Mouse (Mus musculus) CD4-positive naive resting alpha-beta T cell, adult 57 days (primary cell): ENCODE data around the gene Zmym1. TPM values are rescaled to one million over a fixed set of nuclear protein-coding genes. Genes with fewer than 3 reads are reported as not detected.

Experiments
- total RNA-seq: library from RNA; stranded (reverse); gene quantifications from one replicate; pipeline ENCODE4 v1.2.4, GENCODE M21; 2023

Zmym1 gene
- 28.8 TPM for total RNA-seq

DNA sequence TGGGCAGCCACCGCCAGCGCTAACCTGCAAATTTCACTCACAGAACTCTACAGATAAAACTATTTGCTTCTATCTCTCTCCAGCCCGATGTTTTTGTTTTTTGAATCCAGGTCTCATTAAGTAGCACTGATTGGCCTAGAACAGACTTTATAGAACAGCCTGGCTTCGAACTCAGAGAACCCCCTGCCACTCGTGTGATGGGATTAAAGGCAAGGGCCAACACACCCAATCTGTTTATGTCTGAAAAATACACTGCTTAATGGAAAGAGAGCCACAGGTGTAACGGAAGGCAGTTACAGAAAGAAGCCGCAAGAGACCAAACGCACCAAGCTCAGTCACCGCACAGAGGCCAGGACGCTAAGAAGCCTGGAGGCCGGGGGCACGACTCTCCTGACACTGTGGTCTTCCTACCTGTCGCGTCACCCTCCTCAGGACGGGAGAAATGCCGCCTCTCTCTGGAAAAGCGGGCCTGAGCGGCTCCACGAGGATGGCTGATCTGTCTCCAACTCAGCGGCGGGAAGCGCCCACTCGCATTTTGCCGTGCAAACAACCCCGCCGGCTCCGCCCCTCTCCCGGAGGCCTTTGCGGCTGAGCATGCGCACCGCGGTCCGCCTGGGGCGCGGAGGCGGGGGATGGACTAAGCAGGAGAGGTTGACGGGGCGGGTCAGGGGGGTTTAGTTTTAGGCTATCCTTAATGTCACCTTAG is at the start of gene Zmym1:
TSS of gene Zmym1 (minus strand) at position 568 of the 706 bp plus-strand sequence.

DNA sequence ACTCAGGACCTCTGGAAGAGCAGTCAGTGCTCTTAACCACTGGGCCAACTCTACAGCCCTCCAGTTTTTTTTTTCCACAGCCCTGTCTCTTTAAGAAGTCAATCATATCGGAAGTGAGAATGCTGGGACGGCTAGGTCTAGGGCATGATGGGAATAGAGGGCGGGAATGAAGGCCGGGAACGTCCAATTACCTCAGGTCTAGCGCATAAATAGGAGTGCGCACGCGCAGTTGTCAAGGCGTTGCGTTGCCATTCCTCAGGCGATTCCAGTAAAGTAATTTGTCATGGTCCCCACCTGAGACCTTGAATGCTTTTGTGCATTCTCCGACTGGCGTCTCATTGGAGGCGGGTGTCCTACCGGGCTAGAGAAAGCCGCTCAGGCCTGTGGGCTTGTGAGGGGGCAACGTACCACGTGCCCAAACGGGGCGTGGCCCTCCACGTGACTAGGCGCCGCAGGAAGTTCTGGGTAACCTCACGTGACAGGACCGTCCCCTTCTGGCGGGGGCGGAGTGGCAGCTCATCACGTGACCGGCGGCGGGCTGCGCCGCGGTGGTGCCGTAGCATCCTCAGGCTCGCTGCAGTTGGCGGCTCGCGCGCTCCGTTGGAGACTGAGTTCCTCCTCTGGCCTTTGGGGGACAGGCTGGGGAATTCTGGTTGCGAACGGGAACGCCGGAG is 16.1 kb upstream of the Zmym1 start, which contains the start of gene Zmym6:
TSS of gene Zmym6 (plus strand) at position 509 of the 674 bp plus-strand sequence.

GRCm38 (mm10) chr4:127021151-127021945 is 39.6 kb downstream of the Zmym1 start, which contains the start of gene Sfpq:
TSS of gene Sfpq (plus strand) at chr4:127021324.

Other genes starting within 250 kb of the Zmym1 start
- 48.3 TPM for gene Zmym4, start 93.0 kb downstream of the Zmym1 start, total RNA-seq
- 861 TPM for gene Sfpq, start 39.8 kb downstream of the Zmym1 start, total RNA-seq
- gene Zmym6, start 16.2 kb upstream of the Zmym1 start, total RNA-seq, result 20.3 TPM
- 4.9 TPM for gene Tmem35b, start 62.5 kb upstream of the Zmym1 start, total RNA-seq
- gene Dlgap3, start 108.1 kb upstream of the Zmym1 start, total RNA-seq, result 0.24 TPM
- 21.1 TPM for gene Smim12, start 182.6 kb upstream of the Zmym1 start, total RNA-seq